Mouse (Mus musculus): Measurements from ENCODE around the gene Mpp3. TPM values are rescaled to one million over a fixed set of nuclear protein-coding genes. Genes with fewer than 3 reads are reported as not detected.
A peak's percentile ranks its signal among the peaks of the same experiment; 100 is the strongest.
"Not testable (repeated sequence)": the region's sequence is repeated elsewhere in the genome, so short reads cannot be mapped to it uniquely, and the experiment has no call there.

The Mpp3 gene
- polyA plus RNA-seq, 1 experiment from 2014 or later, result 41.0 TPM

- no peak overlapping the region for H3K27ac ChIP-seq
- no peaks in the 10 kb centered on the region for H3K9me3 ChIP-seq (replicated peaks)
- WGBS, result 73% methylated on average over 5 of the region's 5 CpGs
- peaks cover 34% of the 10 kb centered on the region for H3K4me1 ChIP-seq
- ATAC-seq, result no peak
- H3K27me3 ChIP-seq, result no peaks in the 10 kb centered on the region
- no peak overlapping the region for H3K9ac ChIP-seq
- no peak overlapping the region for H3K4me3 ChIP-seq
- H3K4me2 ChIP-seq, result no peak overlapping the region
- H3K36me3 ChIP-seq (ENCODE audit: poor library complexity, severe bottlenecking), result peaks cover 88% of the 10 kb centered on the region
Observed at GRCm38 (mm10) chr11:102006688-102007087, 21.6 kb downstream of the Mpp3 start.

GRCm38 (mm10) chr11:102006271-102006670 is 22.0 kb downstream of the Mpp3 start:
- H3K27ac ChIP-seq, result no peak overlapping the region
- peaks cover 30% of the 10 kb centered on the region for H3K4me1 ChIP-seq
- H3K4me3 ChIP-seq, result no peak overlapping the region
- no peak overlapping the region for H3K9ac ChIP-seq
- no peak overlapping the region for H3K4me2 ChIP-seq
- H3K36me3 ChIP-seq (ENCODE audit: poor library complexity, severe bottlenecking), result peaks cover 89% of the 10 kb centered on the region
- ATAC-seq, result no peak
- H3K27me3 ChIP-seq, result no peaks in the 10 kb centered on the region
- 60% methylated on average over 9 of the region's 9 CpGs for WGBS
- no peaks in the 10 kb centered on the region for H3K9me3 ChIP-seq (replicated peaks)

- no peak overlapping the region for H3K4me2 ChIP-seq
- peaks cover 88% of the 10 kb centered on the region for H3K36me3 ChIP-seq (ENCODE audit: poor library complexity, severe bottlenecking)
- H3K27me3 ChIP-seq, result no peaks in the 10 kb centered on the region
- H3K4me3 ChIP-seq, result no peak overlapping the region
- H3K9me3 ChIP-seq (replicated peaks), result no peaks in the 10 kb centered on the region
- WGBS, result 95% methylated on average over 8 of the region's 8 CpGs
- ATAC-seq, result no peak
- no peak overlapping the region for H3K9ac ChIP-seq
- H3K27ac ChIP-seq, result no peak overlapping the region
- peaks cover 14% of the 10 kb centered on the region for H3K4me1 ChIP-seq
Observed at GRCm38 (mm10) chr11:102004251-102004650, 24.0 kb downstream of the Mpp3 start.

- WGBS, result 59% methylated on average over 4 of the region's 4 CpGs
- H3K4me3 ChIP-seq, result no peak overlapping the region
- H3K27me3 ChIP-seq, result no peaks in the 10 kb centered on the region
- no peak overlapping the region for H3K4me2 ChIP-seq
- ATAC-seq, result no peak
- H3K4me1 ChIP-seq, result peaks cover 4% of the 10 kb centered on the region; the same call in 1 of the 2 replicates
- H3K9me3 ChIP-seq (replicated peaks), result no peaks in the 10 kb centered on the region
- H3K36me3 ChIP-seq (ENCODE audit: poor library complexity, severe bottlenecking), result peaks cover 72% of the 10 kb centered on the region
- 0 out of 2 replicates have a peak overlapping the region, but pooled peaks have one; percentile 14 for H3K27ac ChIP-seq
- no peak overlapping the region for H3K9ac ChIP-seq
Observed at GRCm38 (mm10) chr11:101999466-101999865, 28.8 kb downstream of the Mpp3 start.

- Histone ChIP-seq H3K4me3 (no peak overlapping the region), H3K27ac (no peak overlapping the region), H3K36me3 (ENCODE audit: poor library complexity, severe bottlenecking) (peaks cover 60% of the 10 kb centered on the region), H3K4me1 (peaks cover 4% of the 10 kb centered on the region; the same call in 1 of the 2 replicates), H3K4me2 (no peak overlapping the region), H3K9ac (no peak overlapping the region), H3K27me3 (no peaks in the 10 kb centered on the region), H3K9me3 (replicated peaks) (no peaks in the 10 kb centered on the region)
- ATAC-seq, result no peak
- 51% methylated on average over 5 of the region's 5 CpGs for WGBS
Observed at GRCm38 (mm10) chr11:101998258-101998657, 30.0 kb downstream of the Mpp3 start.

- 94% methylated on average over 7 of the region's 7 CpGs for WGBS
- H3K36me3 ChIP-seq (ENCODE audit: poor library complexity, severe bottlenecking), result peaks cover 41% of the 10 kb centered on the region
- peaks cover 4% of the 10 kb centered on the region; the same call in 1 of the 2 replicates for H3K4me1 ChIP-seq
- no peaks in the 10 kb centered on the region for H3K27me3 ChIP-seq
- H3K27ac ChIP-seq, result no peak overlapping the region
- H3K4me2 ChIP-seq, result no peak overlapping the region
- H3K9ac ChIP-seq, result no peak overlapping the region
- H3K4me3 ChIP-seq, result no peak overlapping the region
- ATAC-seq, result no peak
- H3K9me3 ChIP-seq (replicated peaks), result no peaks in the 10 kb centered on the region
Observed at GRCm38 (mm10) chr11:101995938-101996337, 32.3 kb downstream of the Mpp3 start.

- no peak overlapping the region for H3K4me2 ChIP-seq
- no peak for ATAC-seq
- H3K36me3 ChIP-seq (ENCODE audit: poor library complexity, severe bottlenecking), result peaks cover 25% of the 10 kb centered on the region
- H3K9ac ChIP-seq, result no peak overlapping the region
- no peaks in the 10 kb centered on the region for H3K4me1 ChIP-seq
- H3K27me3 ChIP-seq, result no peaks in the 10 kb centered on the region
- H3K27ac ChIP-seq, result no peak overlapping the region
- no peak overlapping the region for H3K4me3 ChIP-seq
- WGBS, result 75% methylated on average over 8 of the region's 8 CpGs
- no peaks in the 10 kb centered on the region for H3K9me3 ChIP-seq (replicated peaks)
Observed at GRCm38 (mm10) chr11:101994100-101994499, 34.2 kb downstream of the Mpp3 start.

- Histone ChIP-seq H3K4me2 (no peak overlapping the region), H3K27me3 (no peaks in the 10 kb centered on the region), H3K36me3 (ENCODE audit: poor library complexity, severe bottlenecking) (peaks cover 17% of the 10 kb centered on the region), H3K4me3 (no peak overlapping the region), H3K27ac (no peak overlapping the region), H3K9me3 (replicated peaks) (no peaks in the 10 kb centered on the region), H3K4me1 (no peaks in the 10 kb centered on the region; the same call in 1 of the 2 replicates), H3K9ac (no peak overlapping the region)
- WGBS, result 88% methylated on average over 7 of the region's 7 CpGs
- no peak for ATAC-seq
Observed at GRCm38 (mm10) chr11:101992411-101992810, 35.9 kb downstream of the Mpp3 start.

GRCm38 (mm10) chr11:101991813-101992212 is 36.4 kb downstream of the Mpp3 start:
- ATAC-seq, result no peak
- Histone ChIP-seq H3K4me2 (no peak overlapping the region), H3K4me1 (no peaks in the 10 kb centered on the region; the same call in 1 of the 2 replicates), H3K9me3 (replicated peaks) (no peaks in the 10 kb centered on the region), H3K9ac (no peak overlapping the region), H3K27ac (no peak overlapping the region), H3K27me3 (no peaks in the 10 kb centered on the region), H3K4me3 (no peak overlapping the region), H3K36me3 (ENCODE audit: poor library complexity, severe bottlenecking) (peaks cover 11% of the 10 kb centered on the region)
- WGBS, result 80% methylated on average over 3 of the region's 3 CpGs

GRCm38 (mm10) chr11:101990244-101990643 is 38.0 kb downstream of the Mpp3 start:
- Histone ChIP-seq H3K4me2 (no peak overlapping the region), H3K27me3 (no peaks in the 10 kb centered on the region), H3K9me3 (replicated peaks) (no peaks in the 10 kb centered on the region), H3K4me3 (no peak overlapping the region), H3K9ac (no peak overlapping the region), H3K4me1 (peaks cover 8% of the 10 kb centered on the region), H3K36me3 (ENCODE audit: poor library complexity, severe bottlenecking) (no peaks in the 10 kb centered on the region), H3K27ac (no peak overlapping the region)
- WGBS, result 86% methylated on average over 3 of the region's 3 CpGs
- no peak for ATAC-seq

GRCm38 (mm10) chr11:101986913-101987312 is 41.3 kb downstream of the Mpp3 start, which contains the start of gene Dusp3:
Dusp3 (minus strand) TSS chr11:101987013.
- no peaks in the 10 kb centered on the region for H3K9me3 ChIP-seq (replicated peaks)

GRCm38 (mm10) chr11:101985990-101986389 is 42.3 kb downstream of the Mpp3 start:
- Histone ChIP-seq H3K36me3 (ENCODE audit: poor library complexity, severe bottlenecking) (no peaks in the 10 kb centered on the region), H3K9me3 (replicated peaks) (no peaks in the 10 kb centered on the region), H3K4me3 (no peak overlapping the region), H3K9ac (no peak overlapping the region), H3K4me2 (no peak overlapping the region), H3K4me1 (peaks cover 27% of the 10 kb centered on the region), H3K27ac (no peak overlapping the region), H3K27me3 (no peaks in the 10 kb centered on the region)
- peak; percentile 52 for ATAC-seq
- 5% methylated on average over 10 of the region's 10 CpGs for WGBS

More at GRCm38 (mm10) chr11:101986913-101987312, 41.3 kb downstream of the Mpp3 start, which contains the start of gene Dusp3:
- Histone ChIP-seq H3K4me2 (no peak within 1 kb of the TSS), H3K4me1 (peaks cover 27% of the 10 kb centered on the region), H3K27me3 (no peaks in the 10 kb centered on the region), H3K4me3 (no peak within 1 kb of the TSS), H3K9ac (no peak within 1 kb of the TSS), H3K27ac (no peak within 1 kb of the TSS), H3K36me3 (ENCODE audit: poor library complexity, severe bottlenecking) (no peaks in the 10 kb centered on the region)
- ATAC-seq, result no peak
- WGBS, result 77% methylated on average over 3 of the region's 3 CpGs

GRCm38 (mm10) chr11:101985450-101985849 is 42.8 kb downstream of the Mpp3 start:
- peak overlapping the region; percentile 99; the same call in 1 of the 2 replicates for H3K4me2 ChIP-seq
- not testable (repeated sequence) for ATAC-seq; H3K9ac ChIP-seq; H3K36me3 ChIP-seq (ENCODE audit: poor library complexity, severe bottlenecking); H3K4me3 ChIP-seq; H3K27ac ChIP-seq; H3K27me3 ChIP-seq; H3K9me3 ChIP-seq (replicated peaks)
- WGBS, result 68% methylated on average over 6 of the region's 6 CpGs
- peaks cover 27% of the 10 kb centered on the region for H3K4me1 ChIP-seq
